Mouse (Mus musculus): ENCODE measurements around the gene Ccdc18.

- TF ChIP-seq POLR2A (IDR thresholded peaks at IDR 0.05; ENCODE audit: insufficient read depth, low read depth, low read length): no peak
- TF ChIP-seq CTCF (IDR thresholded peaks at IDR 0.05; ENCODE audit: insufficient read depth, low read depth, low read length): no peak
Measured at GRCm38 (mm10) chr5:108255259-108255658, 122.6 kb downstream of the Ccdc18 start.

All from olfactory bulb, adult 2 months (tissue).